Mouse (Mus musculus) lung, adult 2 months (tissue): Measurements from ENCODE around the gene Cdh24.

Experiments used
- CTCF ChIP-seq: fragments of 200-500 bp; IDR thresholded peaks from 2 replicates; pipeline ENCODE4 v1.5.1; 2011; ENCODE audit warnings: mild to moderate bottlenecking, low read length, control low read depth; ENCODE audit not compliant: insufficient read depth
- POLR2A ChIP-seq: fragments of 200-500 bp; IDR thresholded peaks from 2 replicates; pipeline ENCODE4 v1.6.1; 2011; ENCODE audit warnings: low read depth, mild to moderate bottlenecking, control low read depth, low read length, borderline replicate concordance; ENCODE audit errors: extremely low read depth

DNA sequence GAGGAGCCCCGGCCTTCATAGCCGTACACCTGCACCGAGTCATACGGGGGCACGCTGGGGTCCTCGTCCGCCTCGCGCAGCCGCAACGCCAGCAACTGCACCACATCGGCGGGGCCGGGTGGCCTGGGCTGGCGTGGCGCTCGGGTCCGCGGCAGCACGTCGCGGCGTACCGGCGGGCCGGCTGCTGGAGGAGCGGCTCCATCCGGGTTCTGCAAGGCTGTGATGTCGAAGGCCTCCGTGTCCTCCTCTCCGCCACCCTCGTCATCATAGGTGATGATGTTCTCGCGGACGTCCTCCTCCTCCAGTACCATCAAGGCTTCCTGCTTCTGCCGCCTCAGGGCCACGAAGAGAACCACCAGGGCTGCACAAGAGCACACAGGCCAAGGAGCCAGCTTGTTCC is 8.9 kb downstream of the Cdh24 start:
- TF ChIP-seq POLR2A (no peak), CTCF (no peak)
